8 mouse cellular contexts compared by ENCODE assay signal in the genomic region with DNA sequence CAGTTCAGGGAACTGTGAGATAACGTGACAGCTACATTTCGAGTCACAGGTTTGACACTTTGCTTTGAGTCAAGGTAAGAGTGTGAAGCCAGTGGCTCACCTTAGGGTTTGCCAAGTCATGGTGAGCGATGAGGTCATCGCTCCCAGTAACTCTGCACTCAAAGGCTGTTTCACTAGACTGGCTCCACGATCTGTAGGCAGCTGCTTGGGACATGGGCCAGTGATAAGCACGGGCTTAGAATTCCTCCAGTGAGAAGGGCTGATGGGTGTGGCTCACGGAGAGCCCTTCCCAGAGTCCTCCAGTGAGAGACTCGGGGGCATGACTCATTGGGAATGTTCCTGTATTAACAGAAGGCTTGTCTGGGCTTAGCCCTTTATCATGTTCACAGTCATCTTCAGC. TPM values are rescaled to one million over a fixed set of nuclear protein-coding genes. Genes with fewer than 3 reads are reported as not detected.
A peak's percentile ranks its signal among the peaks of the same experiment; 100 is the strongest.
DNase-seq lines count a peak whose midpoint lies in the region; ATAC-seq lines count a peak whose summit lies in the region.

No protein-coding gene starts in this region.

- no peaks in the 10 kb centered on the region for H3K4me1 ChIP-seq in hindbrain, embryonic 11.5 days (replicated peaks; ENCODE audit: control insufficient read depth, insufficient read depth, low read length)

- H3K9me3 ChIP-seq in hindbrain, embryonic 11.5 days (ENCODE audit: control insufficient read depth, low read length) = no peaks in the 10 kb centered on the region

- H3K36me3 ChIP-seq in hindbrain, embryonic 11.5 days (ENCODE audit: control insufficient read depth, insufficient read depth, low read length) = no peaks in the 10 kb centered on the region

- DNase-seq in Muller cell, postnatal 12 days (ENCODE audit: inconsistent ontology term) = peak; percentile 78
- peak; percentile 35 for DNase-seq in c-Kit-negative CD71-positive TER-119-positive erythroid progenitor cells, embryonic 14.5 days (ENCODE audit: low read depth, low spot score)
- peak; percentile 18 to 32 for DNase-seq in heart, postnatal 36 days
- peak; percentile 35 for DNase-seq in lung, postnatal 14 days
- DNase-seq in layer of hippocampus, adult 8-10 months (ENCODE audit: low spot score in 2 of 2) = no peak
- no peak for DNase-seq in kidney, adult 9 months
- no peak for DNase-seq in kidney, adult 8-10 months
- DNase-seq in hindbrain, embryonic 11.5 days (ENCODE audit: low spot score) = no peak

- intact Hi-C loops in heart, postnatal 36 days (cut with DNase I) = no loop called here

- no peaks in the 10 kb centered on the region for H3K27me3 ChIP-seq in hindbrain, embryonic 11.5 days (ENCODE audit: control insufficient read depth, insufficient read depth, low read length)

- no peak for ATAC-seq in hindbrain, embryonic 11.5 days (ENCODE audit: low FRiP score)

- WGBS in hindbrain, embryonic 11.5 days = 92% methylated on average over 8 of the region's 8 CpGs

- H3K27ac ChIP-seq in hindbrain, embryonic 11.5 days (ENCODE audit: low read depth, low read length) = no peak overlapping the region

- no peak overlapping the region for H3K4me2 ChIP-seq in hindbrain, embryonic 11.5 days (replicated peaks; ENCODE audit: low read depth, low read length)

- H3K4me3 ChIP-seq in hindbrain, embryonic 11.5 days (ENCODE audit: low read depth, low read length) = no peak overlapping the region

- H3K9ac ChIP-seq in hindbrain, embryonic 11.5 days (ENCODE audit: low read depth, low read length) = no peak overlapping the region

RNA-seq across cellular contexts. Expression of a gene that starts 16.7 kb away (rescaled TPM):
- not detected for total RNA-seq in heart, postnatal 36 days (2021)
- 10 to 100 TPM; 15.7 to 22.4 (median 20.7) TPM for total RNA-seq in layer of hippocampus, adult 8-10 months (2022)
- polyA plus RNA-seq in hindbrain, embryonic 11.5 days (2014; fragmentation: Nextera tagmentation; extraction: Ambion mirVana) = 41.5 and 42.5 TPM in 2 replicates

RNA-seq across cellular contexts. Expression of a gene that starts 26.7 kb away (rescaled TPM):
- total RNA-seq in heart, postnatal 36 days (2021) = under 1 TPM; 0.16 to 0.42 TPM
- under 1 TPM; 0.49 to 0.69 (median 0.66) TPM for total RNA-seq in layer of hippocampus, adult 8-10 months (2022)
- polyA plus RNA-seq in hindbrain, embryonic 11.5 days (2014; fragmentation: Nextera tagmentation; extraction: Ambion mirVana) = 1.2 and 1.7 TPM in 2 replicates

RNA-seq across cellular contexts. Expression of a gene that starts 38.5 kb away (rescaled TPM):
- 1 to 10 TPM; 1.7 to 2.4 TPM for total RNA-seq in heart, postnatal 36 days (2021)
- under 1 TPM; 0.57 to 0.62 (median 0.59) TPM for total RNA-seq in layer of hippocampus, adult 8-10 months (2022)
- 0.50 and 0.73 TPM in 2 replicates for polyA plus RNA-seq in hindbrain, embryonic 11.5 days (2014; fragmentation: Nextera tagmentation; extraction: Ambion mirVana)

RNA-seq across cellular contexts. Expression of a gene that starts 40.5 kb away (rescaled TPM):
- 1 to 10 TPM; 5.4 to 5.6 TPM for total RNA-seq in heart, postnatal 36 days (2021)
- total RNA-seq in layer of hippocampus, adult 8-10 months (2022) = 10 to 100 TPM; 15.1 to 28.6 (median 18.1) TPM
- 9.0 and 9.4 TPM in 2 replicates for polyA plus RNA-seq in hindbrain, embryonic 11.5 days (2014; fragmentation: Nextera tagmentation; extraction: Ambion mirVana)

RNA-seq across cellular contexts. Expression of a gene that starts 53.0 kb away (rescaled TPM):
- total RNA-seq in heart, postnatal 36 days (2021) = not detected
- under 1 TPM in 2 of 4 experiments, not detected in 2; 0.41 to 0.47 TPM for total RNA-seq in layer of hippocampus, adult 8-10 months (2022)
- 4.2 and 4.3 TPM in 2 replicates for polyA plus RNA-seq in hindbrain, embryonic 11.5 days (2014; fragmentation: Nextera tagmentation; extraction: Ambion mirVana)

Comparison
In these comparisons a context has a peak if more than half of its experiments do, and no peak if none do; other contexts are left out.
1. DNase-seq: peak in Muller cell, postnatal 12 days (single experiment), c-Kit-negative CD71-positive TER-119-positive erythroid progenitor cells, embryonic 14.5 days (single experiment), heart, postnatal 36 days (2 of 2) and lung, postnatal 14 days (single experiment); none in layer of hippocampus, adult 8-10 months (0 of 2), kidney, adult 9 months (single experiment), kidney, adult 8-10 months (0 of 2) and hindbrain, embryonic 11.5 days (single experiment).
2. RNA of a gene that starts 16.7 kb away (total RNA-seq): 15.7 to 22.4 TPM in layer of hippocampus, adult 8-10 months; not detected in heart, postnatal 36 days; every median in the first group is over 10 times any median in the second.